Mouse (Mus musculus): Measurements from ENCODE around the gene Tmem87a.

GRCm38 (mm10) chr2:120414738-120415414, 11.0 kb upstream of the Tmem87a start:
- TF ChIP-seq EP300 (IDR thresholded peaks at IDR 0.05; ENCODE audit: low read depth) (no peak), CTCF (IDR thresholded peaks at IDR 0.05; ENCODE audit: low read depth) (no peak)

Data from liver, embryonic 14.5 days (tissue).